Mouse (Mus musculus): ENCODE data around the gene Uckl1. TPM values are rescaled to one million over a fixed set of nuclear protein-coding genes. Genes with fewer than 3 reads are reported as not detected.

Gene Uckl1
- polyA plus RNA-seq, 1 experiment from 2014 or later = 55.7 TPM

- no peak for ATAC-seq (ENCODE audit: insufficient number of reproducible peaks, low FRiP score, low TSS enrichment, low read depth)
- no peak overlapping the region for H3K4me2 ChIP-seq (replicated peaks)
- H3K9ac ChIP-seq = no peak overlapping the region
- H3K27me3 ChIP-seq = no peaks in the 10 kb centered on the region
- peaks cover 27% of the 10 kb centered on the region for H3K4me1 ChIP-seq
- no peak overlapping the region for H3K27ac ChIP-seq (replicated peaks)
- peaks cover 12% of the 10 kb centered on the region for H3K36me3 ChIP-seq
- WGBS = 47% methylated on average over 5 of the region's 5 CpGs
- H3K4me3 ChIP-seq (replicated peaks) = no peak overlapping the region
- no peaks in the 10 kb centered on the region for H3K9me3 ChIP-seq (replicated peaks)
These were observed 5.7 kb downstream of the Uckl1 start for GRCm38 (mm10) chr2:181578790-181579618.

GRCm38 (mm10) chr2:181577981-181578581 lies 6.6 kb downstream of the Uckl1 start:
- H3K4me1 ChIP-seq = peaks cover 27% of the 10 kb centered on the region
- no peak overlapping the region for H3K4me2 ChIP-seq (replicated peaks)
- ATAC-seq (ENCODE audit: insufficient number of reproducible peaks, low FRiP score, low TSS enrichment, low read depth) = no peak
- H3K27me3 ChIP-seq = no peaks in the 10 kb centered on the region
- 76% methylated on average over 7 of the region's 7 CpGs for WGBS
- H3K9me3 ChIP-seq (replicated peaks) = no peaks in the 10 kb centered on the region
- no peak overlapping the region for H3K4me3 ChIP-seq (replicated peaks)
- H3K27ac ChIP-seq (replicated peaks) = no peak overlapping the region
- 0 out of 2 replicates have a peak overlapping the region, but pooled peaks have one; percentile 12 for H3K9ac ChIP-seq
- peaks cover 16% of the 10 kb centered on the region; the same call in 1 of the 2 replicates for H3K36me3 ChIP-seq

GRCm38 (mm10) chr2:181577126-181577525 lies 7.6 kb downstream of the Uckl1 start:
- H3K27me3 ChIP-seq = no peaks in the 10 kb centered on the region
- peaks cover 24% of the 10 kb centered on the region; the same call in 1 of the 2 replicates for H3K36me3 ChIP-seq
- H3K4me1 ChIP-seq = peaks cover 27% of the 10 kb centered on the region
- no peak for ATAC-seq (ENCODE audit: insufficient number of reproducible peaks, low FRiP score, low TSS enrichment, low read depth)
- H3K9me3 ChIP-seq (replicated peaks) = no peaks in the 10 kb centered on the region
- H3K4me3 ChIP-seq (replicated peaks) = no peak overlapping the region
- WGBS = 65% methylated on average over 2 of the region's 2 CpGs
- H3K9ac ChIP-seq = no peak overlapping the region
- no peak overlapping the region for H3K4me2 ChIP-seq (replicated peaks)
- H3K27ac ChIP-seq (replicated peaks) = no peak overlapping the region

GRCm38 (mm10) chr2:181576613-181577012 lies 8.1 kb downstream of the Uckl1 start:
- Histone ChIP-seq H3K9ac (no peak overlapping the region), H3K27me3 (no peaks in the 10 kb centered on the region), H3K36me3 (peaks cover 27% of the 10 kb centered on the region; the same call in 1 of the 2 replicates), H3K9me3 (replicated peaks) (no peaks in the 10 kb centered on the region), H3K4me1 (peaks cover 27% of the 10 kb centered on the region), H3K27ac (replicated peaks) (no peak overlapping the region), H3K4me2 (replicated peaks) (no peak overlapping the region), H3K4me3 (replicated peaks) (no peak overlapping the region)
- ATAC-seq (ENCODE audit: insufficient number of reproducible peaks, low FRiP score, low TSS enrichment, low read depth) = no peak
- WGBS = 83% methylated on average over 2 of the region's 2 CpGs

- Histone ChIP-seq H3K4me1 (peaks cover 18% of the 10 kb centered on the region), H3K4me2 (replicated peaks) (no peak overlapping the region), H3K4me3 (replicated peaks) (no peak overlapping the region), H3K9ac (no peak overlapping the region), H3K27me3 (no peaks in the 10 kb centered on the region), H3K9me3 (replicated peaks) (no peaks in the 10 kb centered on the region), H3K27ac (replicated peaks) (no peak overlapping the region), H3K36me3 (peaks cover 27% of the 10 kb centered on the region; the same call in 1 of the 2 replicates)
- 95% methylated on average over 7 of the region's 7 CpGs for WGBS
- no peak for ATAC-seq (ENCODE audit: insufficient number of reproducible peaks, low FRiP score, low TSS enrichment, low read depth)
These were observed 9.7 kb downstream of the Uckl1 start for GRCm38 (mm10) chr2:181574921-181575545.

GRCm38 (mm10) chr2:181573961-181574360 lies 10.7 kb downstream of the Uckl1 start:
- no peak overlapping the region for H3K9ac ChIP-seq
- no peaks in the 10 kb centered on the region for H3K27me3 ChIP-seq
- no peak for ATAC-seq (ENCODE audit: insufficient number of reproducible peaks, low FRiP score, low TSS enrichment, low read depth)
- H3K4me1 ChIP-seq = peaks cover 9% of the 10 kb centered on the region; the same call in 1 of the 2 replicates
- no peaks in the 10 kb centered on the region for H3K9me3 ChIP-seq (replicated peaks)
- peaks cover 27% of the 10 kb centered on the region; the same call in 1 of the 2 replicates for H3K36me3 ChIP-seq
- H3K4me3 ChIP-seq (replicated peaks) = no peak overlapping the region
- WGBS = 90% methylated on average over 9 of the region's 9 CpGs
- H3K27ac ChIP-seq (replicated peaks) = no peak overlapping the region
- no peak overlapping the region for H3K4me2 ChIP-seq (replicated peaks)

- peaks cover 2% of the 10 kb centered on the region; the same call in 1 of the 2 replicates for H3K4me1 ChIP-seq
- no peak overlapping the region for H3K27ac ChIP-seq (replicated peaks)
- no peaks in the 10 kb centered on the region for H3K9me3 ChIP-seq (replicated peaks)
- no peak overlapping the region for H3K4me3 ChIP-seq (replicated peaks)
- ATAC-seq (ENCODE audit: insufficient number of reproducible peaks, low FRiP score, low TSS enrichment, low read depth) = no peak
- 94% methylated on average over 15 of the region's 15 CpGs for WGBS
- no peak overlapping the region for H3K9ac ChIP-seq
- H3K36me3 ChIP-seq = peaks cover 27% of the 10 kb centered on the region; the same call in 1 of the 2 replicates
- H3K27me3 ChIP-seq = no peaks in the 10 kb centered on the region
- no peak overlapping the region for H3K4me2 ChIP-seq (replicated peaks)
These were observed 11.5 kb downstream of the Uckl1 start for GRCm38 (mm10) chr2:181572921-181573920.

GRCm38 (mm10) chr2:181571941-181572670 lies 12.6 kb downstream of the Uckl1 start:
- H3K36me3 ChIP-seq = peaks cover 27% of the 10 kb centered on the region; the same call in 1 of the 2 replicates
- H3K4me1 ChIP-seq = no peaks in the 10 kb centered on the region
- 87% methylated on average over 11 of the region's 11 CpGs for WGBS
- H3K27ac ChIP-seq (replicated peaks) = no peak overlapping the region
- H3K4me3 ChIP-seq (replicated peaks) = no peak overlapping the region
- H3K27me3 ChIP-seq = no peaks in the 10 kb centered on the region
- H3K4me2 ChIP-seq (replicated peaks) = no peak overlapping the region
- no peaks in the 10 kb centered on the region for H3K9me3 ChIP-seq (replicated peaks)
- ATAC-seq (ENCODE audit: insufficient number of reproducible peaks, low FRiP score, low TSS enrichment, low read depth) = no peak
- no peak overlapping the region for H3K9ac ChIP-seq

GRCm38 (mm10) chr2:181570921-181571595 lies 13.6 kb downstream of the Uckl1 start:
- no peak overlapping the region for H3K4me3 ChIP-seq (replicated peaks)
- ATAC-seq (ENCODE audit: insufficient number of reproducible peaks, low FRiP score, low TSS enrichment, low read depth) = no peak
- no peaks in the 10 kb centered on the region for H3K9me3 ChIP-seq (replicated peaks)
- no peaks in the 10 kb centered on the region for H3K4me1 ChIP-seq
- H3K27me3 ChIP-seq = no peaks in the 10 kb centered on the region
- WGBS = 57% methylated on average over 6 of the region's 6 CpGs
- no peak overlapping the region for H3K27ac ChIP-seq (replicated peaks)
- no peak overlapping the region for H3K4me2 ChIP-seq (replicated peaks)
- no peak overlapping the region for H3K9ac ChIP-seq
- peaks cover 27% of the 10 kb centered on the region; the same call in 1 of the 2 replicates for H3K36me3 ChIP-seq

Data from embryonic facial prominence, embryonic 15.5 days (tissue).